Mouse (Mus musculus) C2C12 (cell line): ENCODE results near the gene Tbxas1.

Source experiments
- CTCF ChIP-seq: IDR thresholded peaks from one replicate; pipeline ENCODE4 v1.5.1; 2011; ENCODE audit not compliant: control insufficient read depth, insufficient read depth, insufficient read length
- MAX ChIP-seq: IDR thresholded peaks from one replicate; pipeline ENCODE4 v1.6.1; 2011; ENCODE audit warnings: mild to moderate bottlenecking, control low read depth
- MYOG ChIP-seq: IDR thresholded peaks from one replicate; pipeline ENCODE4 v1.6.1; 2011; ENCODE audit not compliant: control insufficient read depth, insufficient read length; ENCODE audit errors: extremely low read depth
- USF1 ChIP-seq: IDR thresholded peaks from one replicate; pipeline ENCODE4 v1.6.1; 2011; ENCODE audit warnings: low read depth, mild to moderate bottlenecking, control low read depth, moderate library complexity

DNA sequence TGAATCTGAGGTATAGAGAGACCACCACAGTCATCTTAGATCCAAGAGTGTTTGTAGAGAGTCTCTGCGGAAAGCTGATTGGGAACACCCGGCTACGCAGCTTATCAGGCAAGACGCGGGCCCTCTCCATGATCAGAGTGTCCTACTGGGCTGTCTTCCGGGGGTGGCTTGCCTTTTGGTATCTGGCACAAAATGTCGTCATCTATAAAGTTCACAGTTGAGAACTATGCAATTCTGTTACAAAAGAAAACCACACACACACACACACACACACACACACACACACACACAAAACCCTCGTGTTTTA is 46.6 kb downstream of the Tbxas1 start:
- no peak for TF ChIP-seq MYOG
- no peak for TF ChIP-seq CTCF
- no peak for TF ChIP-seq USF1
- TF ChIP-seq MAX = no peak
